Mouse (Mus musculus): Measurements from ENCODE around the gene Sufu.

Gene Sufu

DNA sequence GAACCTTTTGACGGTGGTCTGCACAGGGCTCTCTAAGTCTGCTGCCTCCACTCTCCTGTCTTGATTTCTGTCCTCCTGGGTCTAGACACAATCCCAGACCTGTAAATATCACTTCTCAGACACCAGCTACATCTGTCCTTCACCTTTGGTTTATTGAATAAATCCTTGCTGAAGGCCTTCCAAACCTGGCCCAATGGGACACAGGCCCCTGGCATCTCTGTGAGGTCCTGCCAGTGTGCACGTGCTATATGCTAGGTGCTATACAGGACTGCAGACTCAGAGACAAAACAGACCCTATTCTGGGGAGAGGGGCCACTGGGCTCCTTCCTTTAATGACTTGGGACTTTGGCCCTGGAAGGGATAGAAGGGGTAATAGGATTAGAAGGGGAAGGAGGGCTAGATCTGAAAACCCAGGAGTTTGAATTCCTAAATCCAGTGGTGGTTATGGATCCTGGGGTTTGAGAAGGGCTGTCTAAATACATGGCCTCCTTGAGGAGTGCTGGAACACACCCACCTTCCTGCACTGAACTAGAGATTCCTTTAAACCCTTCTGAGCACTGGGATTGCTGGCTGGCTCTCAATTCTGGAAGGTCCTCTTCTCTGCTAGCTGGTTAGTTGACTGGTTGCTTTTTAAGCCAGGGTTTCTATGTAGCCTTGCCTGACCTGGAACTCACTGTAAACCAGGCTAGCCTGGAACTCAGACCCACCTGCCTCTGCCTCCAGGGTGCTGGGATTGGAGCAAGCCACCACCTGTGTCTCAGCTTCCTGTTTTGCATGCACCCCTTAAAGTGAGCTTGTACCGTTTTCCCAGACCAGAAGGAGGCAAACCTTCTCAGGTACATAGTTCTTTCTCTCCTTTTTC is 120.2 kb downstream of the Sufu start:
- no peak for DNase-seq (ENCODE audit: low spot score)

DNA sequence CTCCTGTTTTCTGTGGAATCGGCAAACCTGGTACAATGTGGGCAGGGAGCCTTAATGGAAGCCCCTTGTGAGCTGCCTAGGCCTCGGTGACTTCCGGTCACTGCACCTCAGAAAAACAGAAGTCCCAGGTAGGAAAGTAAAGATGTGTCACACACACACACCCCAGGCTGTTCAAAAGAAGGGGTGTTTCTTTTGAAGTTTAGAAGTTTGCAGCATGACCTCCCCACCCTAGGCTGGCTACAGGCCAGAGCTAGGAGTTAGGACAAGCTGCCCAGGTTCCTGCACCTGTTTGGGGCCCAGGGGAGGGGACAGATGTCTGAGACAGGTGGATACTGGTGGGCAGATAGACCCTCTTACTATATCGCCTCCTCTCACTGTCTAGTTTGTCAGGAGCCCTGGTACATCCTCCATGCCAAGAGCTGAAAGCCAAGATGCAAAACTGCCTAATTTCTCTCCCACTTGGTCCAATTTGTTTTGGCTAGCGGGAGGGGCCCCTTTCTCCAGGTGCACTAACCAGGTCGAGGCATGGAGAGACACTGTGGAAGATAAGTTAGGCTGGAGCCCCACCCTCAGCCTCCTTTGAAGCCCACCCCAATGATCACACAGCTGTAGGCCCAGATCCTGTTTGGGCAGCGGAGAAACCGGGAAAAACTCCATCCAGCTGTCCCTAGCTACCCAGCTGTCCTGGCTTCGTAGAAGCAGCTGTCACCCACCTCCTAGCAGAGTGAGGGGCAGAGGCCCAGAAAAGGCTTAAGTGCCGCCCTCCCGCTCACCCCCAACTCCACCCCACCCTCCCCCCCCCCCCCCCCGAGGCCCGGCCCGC is 121.0 kb downstream of the Sufu start:
- DNase-seq (ENCODE audit: low spot score) = no peak

DNA sequence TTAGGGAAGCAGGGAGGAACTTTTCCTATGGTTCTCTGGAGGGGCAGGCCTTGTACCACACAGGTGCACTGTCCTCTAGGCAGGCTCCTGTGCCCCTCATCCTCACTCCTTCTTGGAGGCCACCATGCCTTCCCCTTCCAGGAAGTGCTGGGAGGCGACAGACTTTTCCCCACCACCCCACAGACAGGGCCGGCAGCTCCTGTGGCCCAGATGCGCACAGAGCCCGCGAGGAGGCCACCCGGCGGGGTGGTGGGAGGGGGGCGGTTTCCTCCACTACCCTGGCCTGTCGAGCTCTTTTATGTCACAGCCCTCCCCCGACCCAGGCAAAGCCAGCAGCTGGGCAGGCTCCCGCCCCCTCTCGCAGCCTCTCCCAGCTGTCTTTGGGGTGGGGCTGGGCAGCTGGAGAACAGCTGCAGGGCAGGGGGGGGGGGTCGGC is 121.7 kb downstream of the Sufu start:
- DNase-seq (ENCODE audit: low spot score) = no peak

DNA sequence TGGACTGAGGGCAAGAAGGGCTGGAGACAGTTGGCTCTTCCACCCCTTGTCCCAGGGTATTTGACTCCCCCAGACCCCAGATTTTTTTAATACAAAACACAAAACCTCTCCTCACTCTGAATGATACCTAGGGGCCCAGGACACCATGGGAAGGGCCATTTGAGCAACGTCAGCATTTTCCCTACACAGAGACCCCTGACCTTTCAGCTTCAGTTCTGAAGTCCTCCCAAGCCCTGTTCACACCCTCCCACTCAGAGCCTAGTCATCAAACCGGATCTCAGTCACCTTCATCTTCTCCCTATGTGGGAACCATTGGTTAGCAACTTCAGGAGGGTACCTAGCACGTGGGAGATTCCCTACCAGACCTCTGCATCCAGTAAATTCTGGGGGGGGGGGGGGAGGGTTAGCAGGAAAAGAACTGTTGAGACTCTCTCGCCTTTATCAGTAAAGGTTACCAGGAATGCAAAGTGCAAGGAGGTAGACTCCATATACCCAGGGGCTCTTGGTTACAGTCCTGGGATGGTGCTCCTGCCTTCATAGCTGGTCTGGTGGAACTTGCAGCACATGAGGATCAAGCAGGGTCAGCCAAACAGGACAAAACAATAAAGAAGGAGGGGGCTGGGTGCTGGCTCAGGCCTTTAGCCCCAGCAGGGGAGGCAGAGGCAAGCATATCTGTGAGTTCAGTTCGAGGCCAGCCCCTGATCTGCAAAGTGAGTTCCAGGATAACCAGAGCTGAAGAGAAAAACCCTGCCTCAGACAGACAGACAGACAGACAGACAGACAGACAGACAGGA is 122.3 kb downstream of the Sufu start:
- DNase-seq (ENCODE audit: low spot score) = no peak

DNA sequence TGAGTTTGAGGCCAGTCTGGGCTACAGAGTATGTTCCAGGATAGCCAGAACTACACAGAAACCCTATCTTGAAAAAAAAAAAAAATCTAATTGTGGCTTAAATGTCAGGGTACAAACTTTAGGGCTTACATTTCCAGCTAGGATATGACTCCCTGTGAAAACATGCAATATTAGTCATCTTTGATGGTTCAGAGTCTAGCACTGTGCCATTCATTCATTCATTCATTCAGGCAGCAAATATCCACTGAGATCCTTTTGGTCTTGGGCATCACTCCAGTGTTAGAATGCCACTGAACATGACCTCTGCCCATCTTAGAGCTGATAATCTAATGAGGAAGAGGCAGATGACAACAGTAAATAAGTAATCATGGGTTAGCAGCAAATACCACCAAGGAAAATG is 125.0 kb downstream of the Sufu start:
- DNase-seq (ENCODE audit: low spot score) = no peak

DNA sequence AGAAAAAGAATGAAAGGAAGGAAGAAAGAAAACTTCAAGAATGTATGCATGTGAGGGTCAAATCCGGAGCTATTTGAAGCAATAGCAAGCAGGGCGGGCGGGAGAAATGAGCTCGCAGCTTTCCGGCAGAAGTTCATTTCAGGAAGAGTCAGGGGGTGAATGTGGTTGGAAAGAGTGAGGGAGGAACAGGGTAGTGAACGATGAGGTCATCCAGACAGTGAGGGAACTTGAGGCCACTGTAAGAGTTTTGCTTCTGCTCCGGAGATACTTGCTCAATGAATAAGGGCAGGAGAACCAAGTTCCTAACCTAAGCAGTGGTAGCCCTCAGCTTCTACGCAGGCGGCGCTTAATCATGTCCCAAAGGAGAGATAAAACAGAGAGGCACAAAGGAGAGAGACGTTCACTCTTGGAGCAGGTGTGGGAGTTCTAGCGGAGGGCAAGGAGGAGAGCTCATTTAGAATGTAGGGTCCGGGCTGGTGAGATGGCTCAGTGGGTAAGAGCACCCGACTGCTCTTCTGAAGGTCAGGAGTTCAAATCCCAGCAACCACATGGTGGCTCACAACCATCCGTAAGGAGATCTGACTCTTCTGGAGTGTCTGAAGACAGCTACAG is 125.8 kb downstream of the Sufu start:
- DNase-seq (ENCODE audit: low spot score) = no peak

DNA sequence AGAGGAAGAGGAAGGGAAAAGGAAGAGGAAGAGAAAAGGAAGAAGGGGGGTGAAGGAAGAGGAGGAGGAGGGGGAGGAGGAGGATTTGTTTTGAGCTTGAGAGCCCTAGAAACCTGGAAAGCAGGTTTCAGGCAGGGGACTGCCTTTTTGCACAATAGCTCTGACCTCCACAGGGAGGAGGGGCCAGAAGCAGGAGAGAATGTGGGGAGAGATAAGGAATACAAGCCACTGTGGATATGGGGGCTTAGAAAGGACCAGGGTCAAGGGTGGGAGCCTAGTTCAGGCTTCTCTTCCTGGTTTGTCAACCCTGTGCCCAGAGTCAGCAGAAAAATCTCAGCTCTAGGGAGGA is 126.4 kb downstream of the Sufu start:
- no peak for DNase-seq (ENCODE audit: low spot score)

DNA sequence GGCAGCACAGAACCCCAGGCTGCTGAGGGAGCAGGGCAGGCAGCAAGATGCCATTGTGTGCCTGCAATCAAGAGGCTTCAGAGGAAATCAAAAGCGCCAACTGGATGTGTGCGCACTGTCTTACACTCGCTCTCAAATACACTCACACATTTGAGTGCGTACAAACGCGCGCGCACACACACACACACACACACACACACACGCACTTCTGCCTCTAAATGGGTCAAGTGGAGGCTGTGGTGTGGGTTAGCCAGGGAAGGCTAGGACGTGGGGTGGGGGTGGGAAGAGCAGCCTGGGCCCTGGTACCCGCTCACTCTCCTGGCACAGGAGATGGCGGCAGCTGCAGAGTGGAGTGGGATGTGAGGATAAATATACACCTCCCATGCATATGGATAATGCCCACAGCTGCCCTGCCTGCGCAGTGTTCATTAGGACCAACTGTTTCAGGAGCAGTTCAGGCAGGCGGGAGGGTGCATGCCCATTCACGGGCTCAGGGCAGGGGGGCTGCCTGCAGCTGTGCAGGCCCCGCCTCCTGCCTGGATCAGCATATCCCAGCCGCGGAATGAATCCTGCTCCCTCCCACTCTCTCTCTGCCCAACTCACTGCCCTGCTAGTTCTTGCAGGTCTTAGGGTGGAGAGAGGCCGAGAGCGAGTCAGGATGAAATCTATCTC is 126.9 kb downstream of the Sufu start:
- DNase-seq (ENCODE audit: low spot score) = no peak

DNA sequence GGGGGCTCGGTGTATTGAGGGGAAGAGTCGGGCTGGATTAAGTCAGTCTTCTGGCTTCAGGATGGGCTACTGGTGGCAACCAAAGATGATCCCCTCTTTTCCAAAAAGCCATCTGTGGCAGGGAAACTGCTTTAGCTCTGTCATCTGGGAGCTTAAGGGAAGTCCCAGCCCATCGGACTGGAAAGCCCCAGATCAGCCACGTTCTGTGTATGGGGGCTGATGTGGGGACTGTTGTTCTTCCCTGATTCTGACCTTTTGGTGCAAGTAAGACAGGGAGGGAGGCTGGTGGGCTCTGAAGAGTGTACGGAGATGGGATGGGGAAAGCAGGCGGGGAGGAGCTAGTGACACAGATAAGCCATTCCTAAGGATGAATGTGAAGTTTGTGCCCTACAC is 127.5 kb downstream of the Sufu start:
- no peak for DNase-seq (ENCODE audit: low spot score)

DNA sequence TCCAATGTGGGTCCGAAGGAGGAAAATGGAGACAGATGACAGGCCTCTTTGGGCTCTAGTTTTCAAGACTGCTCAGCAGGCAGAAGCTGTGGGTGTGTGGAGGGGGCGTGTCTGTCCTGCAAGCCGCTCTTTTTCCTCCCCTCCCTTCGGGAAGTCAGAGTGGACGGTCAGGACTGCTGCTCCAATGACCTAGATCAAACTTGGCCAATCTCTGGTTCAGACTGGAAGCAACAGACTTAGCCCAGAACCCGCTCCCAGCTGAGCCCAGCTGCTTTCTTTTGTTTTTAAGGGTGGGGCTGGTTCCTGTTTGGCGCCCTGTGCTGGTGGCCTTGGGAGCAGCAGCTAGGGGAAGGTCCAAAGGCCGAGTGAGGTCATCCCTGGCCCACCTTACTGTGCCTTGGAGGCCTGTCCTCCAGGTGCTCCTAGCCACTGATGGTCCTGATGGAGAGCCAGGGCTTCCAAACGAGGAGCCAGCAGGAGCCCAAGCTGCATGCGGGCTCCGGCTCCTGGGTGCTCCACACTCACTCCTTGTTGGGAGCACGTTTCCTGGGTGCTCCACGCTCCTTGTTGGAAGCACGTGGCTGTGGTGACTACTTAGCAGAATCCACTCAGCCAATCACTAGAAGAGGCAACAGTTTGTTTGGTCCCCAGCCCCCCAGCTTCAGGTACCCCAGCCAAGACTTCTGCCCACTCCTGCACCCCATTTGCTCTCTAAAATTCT is 128.1 kb downstream of the Sufu start:
- peak; percentile 87 for DNase-seq (ENCODE audit: low spot score)

DNA sequence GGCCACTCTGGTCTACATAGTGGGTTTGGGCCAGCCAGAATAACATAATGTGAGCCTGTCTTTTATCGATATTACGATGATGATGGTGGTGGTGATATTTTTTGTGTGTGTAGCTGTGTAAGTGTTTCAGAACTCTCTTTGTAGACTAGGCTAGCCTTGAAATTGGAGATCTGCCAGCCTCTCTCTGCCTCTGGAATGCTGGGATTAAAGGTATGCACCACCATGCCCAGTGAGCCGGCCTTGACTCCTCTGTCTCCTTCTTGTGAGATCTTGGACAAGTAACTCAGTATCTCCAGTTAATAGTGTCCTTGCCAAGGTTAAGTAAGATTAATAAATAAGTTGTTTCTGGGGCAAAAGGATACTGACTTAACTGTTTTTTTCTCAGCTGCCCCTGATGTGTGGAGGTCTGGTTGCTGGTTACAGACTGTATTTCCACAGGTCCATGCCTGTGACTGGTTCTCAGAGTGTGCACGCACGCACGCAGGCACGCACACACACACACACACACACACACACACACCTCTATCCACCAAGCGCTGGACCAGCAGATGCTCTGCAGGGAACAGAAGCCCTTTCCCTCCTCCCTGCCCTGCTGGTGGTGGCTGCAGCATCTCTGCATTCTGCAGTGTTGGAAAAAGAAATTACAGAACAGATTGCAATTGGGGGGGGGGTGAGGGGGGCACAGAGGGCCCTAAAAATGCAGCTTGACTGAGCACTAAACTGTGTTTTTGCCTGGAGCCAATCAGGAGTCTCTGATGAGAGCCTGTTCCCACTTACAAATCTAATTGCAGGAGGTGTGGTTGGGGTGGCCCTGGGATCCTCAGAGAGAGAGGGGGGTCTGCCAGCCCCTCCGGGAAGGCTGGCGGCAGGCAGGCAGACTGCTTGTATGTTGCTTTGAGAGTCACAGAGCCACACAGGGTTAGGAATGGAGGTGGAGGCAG is 129.3 kb downstream of the Sufu start:
- DNase-seq (ENCODE audit: low spot score) = no peak

DNA sequence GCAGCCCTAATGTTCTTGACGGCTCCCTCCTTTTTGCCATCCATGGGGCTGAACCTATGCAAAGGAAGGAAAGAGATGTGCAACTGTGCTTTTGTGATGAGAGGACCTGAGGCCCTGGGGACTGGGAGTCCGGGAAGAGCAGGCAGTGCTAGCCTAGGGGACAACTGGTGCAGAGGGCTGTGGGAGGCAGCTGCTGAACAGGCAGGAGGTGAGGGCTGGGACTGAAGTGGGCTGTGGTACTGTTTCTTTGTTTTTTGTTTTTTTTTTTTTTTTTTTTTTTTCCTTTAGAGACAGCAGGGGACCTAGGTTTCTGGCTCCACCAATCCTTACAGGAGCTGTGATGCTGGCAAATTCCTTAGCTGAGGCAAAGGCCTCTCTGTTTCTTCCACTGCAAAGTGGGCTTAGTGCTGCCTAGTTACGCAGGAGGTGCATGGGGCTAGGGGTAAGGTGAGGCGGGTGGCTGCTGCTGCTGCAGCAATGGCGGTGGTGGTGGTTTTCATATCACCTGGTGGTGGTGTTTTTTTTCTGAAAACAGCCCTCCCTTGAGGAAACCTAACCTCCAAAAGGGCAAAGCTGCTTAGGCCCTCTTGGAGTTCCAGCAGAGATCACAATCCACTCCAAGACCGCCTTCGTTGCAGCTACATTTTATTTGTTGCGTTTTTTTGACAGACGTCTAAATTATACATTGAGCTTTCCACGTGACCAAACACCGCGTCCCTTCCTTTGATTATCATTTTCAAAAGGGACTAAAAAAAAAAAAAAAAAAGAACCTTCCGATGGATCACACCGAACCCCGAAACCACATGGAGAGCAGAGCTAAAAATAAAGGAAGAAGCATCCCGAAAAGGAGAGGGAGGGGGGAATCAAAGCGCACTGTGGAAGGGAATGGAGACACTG is 131.2 kb downstream of the Sufu start:
- DNase-seq (ENCODE audit: low spot score) = no peak

DNA sequence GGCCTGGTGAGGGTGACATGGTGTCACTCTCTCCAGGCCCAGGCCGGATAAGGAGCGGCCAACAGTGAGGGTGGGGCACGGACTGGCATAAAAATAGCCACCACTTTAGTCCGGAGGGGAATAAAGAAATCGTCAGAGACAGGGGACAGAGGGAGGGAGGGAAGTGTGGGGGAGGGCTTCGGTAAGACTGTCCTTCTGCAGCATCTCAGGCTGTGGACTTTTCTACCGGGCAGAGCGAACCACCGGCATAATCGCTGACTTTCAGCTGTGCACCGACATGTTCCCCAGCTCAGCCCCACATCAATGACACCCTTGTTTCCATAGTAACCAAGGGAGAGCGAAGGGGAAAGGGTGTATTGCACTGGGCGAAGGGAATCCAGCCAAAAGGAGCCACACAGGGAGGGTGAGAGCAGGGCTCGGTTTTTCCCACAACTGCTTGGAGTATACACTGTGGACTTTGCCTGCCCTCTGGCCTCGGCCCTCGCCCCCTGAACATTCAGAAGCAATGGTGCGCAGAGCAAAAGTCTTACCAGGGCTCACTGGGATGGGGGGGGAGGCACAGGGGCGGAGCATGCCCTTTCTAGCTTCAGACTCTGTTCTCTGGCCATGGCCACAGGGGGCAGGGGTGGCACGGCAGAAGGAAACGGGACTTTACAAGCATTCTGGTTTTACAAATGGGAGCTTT is 132.0 kb downstream of the Sufu start:
- peak; percentile 77 for DNase-seq (ENCODE audit: low spot score)

DNA sequence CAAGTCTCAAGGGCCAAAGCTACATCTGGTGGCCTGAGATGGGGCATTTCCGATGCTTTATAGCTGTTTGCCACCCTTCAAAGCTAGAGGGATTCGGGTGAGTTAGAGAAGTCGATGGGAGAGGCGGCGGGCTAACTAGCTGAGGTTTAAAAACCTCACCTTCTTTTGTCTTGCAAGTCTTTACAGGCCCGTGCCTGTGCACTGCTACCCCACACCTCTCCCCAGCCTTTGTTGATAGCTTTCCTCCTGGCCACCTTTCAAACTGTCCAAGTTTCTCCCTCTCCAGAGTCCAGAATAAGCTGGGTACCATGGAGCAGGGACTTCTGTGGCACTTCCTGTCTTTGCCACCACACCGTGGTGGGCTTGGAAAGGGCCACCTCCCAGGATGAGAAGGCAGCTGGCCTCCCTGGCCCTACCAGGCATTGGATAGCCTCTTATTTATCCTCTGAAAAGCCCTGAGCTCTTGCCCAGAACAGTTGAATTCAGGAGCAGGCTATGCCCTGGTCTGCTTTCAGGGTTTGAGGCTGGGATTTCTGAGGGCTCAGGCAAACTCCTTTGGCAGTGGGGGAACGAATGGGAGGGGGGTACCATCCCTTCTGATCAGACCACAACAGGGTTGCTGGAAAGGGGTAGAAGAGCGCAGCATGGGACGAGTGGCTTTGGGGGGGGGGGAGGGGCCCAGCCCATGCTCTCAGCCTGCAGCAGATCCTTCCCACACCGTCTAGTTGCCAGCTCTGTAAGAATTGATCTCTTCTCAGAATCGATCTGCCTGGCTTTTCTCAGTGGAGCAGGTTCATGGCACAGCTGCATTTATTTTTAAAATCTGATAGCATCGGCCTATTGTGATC is 133.1 kb downstream of the Sufu start:
- no peak for DNase-seq (ENCODE audit: low spot score)

DNA sequence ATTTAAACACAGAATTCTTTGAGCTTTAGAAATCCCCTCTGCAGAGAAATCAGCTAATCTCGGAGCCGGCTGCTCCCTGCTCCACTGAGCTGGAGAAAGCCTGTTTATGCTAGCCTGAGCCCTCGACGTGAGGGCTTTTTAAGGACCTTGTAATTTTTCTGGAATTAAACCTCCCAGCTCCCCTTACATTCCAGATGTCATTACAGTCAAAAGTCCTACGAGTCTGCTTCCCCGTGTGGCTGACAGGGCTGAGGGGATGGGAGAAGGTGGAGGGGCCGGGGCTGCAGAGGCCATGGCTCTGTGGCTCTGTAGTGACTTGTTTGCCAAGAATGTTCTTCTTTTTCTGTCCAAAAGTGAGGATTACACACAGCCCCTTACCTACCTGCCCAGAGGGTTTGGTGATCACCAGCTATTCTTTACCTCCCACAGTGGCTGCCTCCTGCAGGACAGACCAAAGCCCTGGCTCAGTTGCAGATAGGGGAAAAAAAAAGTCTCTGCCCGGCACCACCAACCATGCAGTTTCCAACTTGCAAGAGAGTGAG is 133.8 kb downstream of the Sufu start:
- DNase-seq (ENCODE audit: low spot score) = no peak

DNA sequence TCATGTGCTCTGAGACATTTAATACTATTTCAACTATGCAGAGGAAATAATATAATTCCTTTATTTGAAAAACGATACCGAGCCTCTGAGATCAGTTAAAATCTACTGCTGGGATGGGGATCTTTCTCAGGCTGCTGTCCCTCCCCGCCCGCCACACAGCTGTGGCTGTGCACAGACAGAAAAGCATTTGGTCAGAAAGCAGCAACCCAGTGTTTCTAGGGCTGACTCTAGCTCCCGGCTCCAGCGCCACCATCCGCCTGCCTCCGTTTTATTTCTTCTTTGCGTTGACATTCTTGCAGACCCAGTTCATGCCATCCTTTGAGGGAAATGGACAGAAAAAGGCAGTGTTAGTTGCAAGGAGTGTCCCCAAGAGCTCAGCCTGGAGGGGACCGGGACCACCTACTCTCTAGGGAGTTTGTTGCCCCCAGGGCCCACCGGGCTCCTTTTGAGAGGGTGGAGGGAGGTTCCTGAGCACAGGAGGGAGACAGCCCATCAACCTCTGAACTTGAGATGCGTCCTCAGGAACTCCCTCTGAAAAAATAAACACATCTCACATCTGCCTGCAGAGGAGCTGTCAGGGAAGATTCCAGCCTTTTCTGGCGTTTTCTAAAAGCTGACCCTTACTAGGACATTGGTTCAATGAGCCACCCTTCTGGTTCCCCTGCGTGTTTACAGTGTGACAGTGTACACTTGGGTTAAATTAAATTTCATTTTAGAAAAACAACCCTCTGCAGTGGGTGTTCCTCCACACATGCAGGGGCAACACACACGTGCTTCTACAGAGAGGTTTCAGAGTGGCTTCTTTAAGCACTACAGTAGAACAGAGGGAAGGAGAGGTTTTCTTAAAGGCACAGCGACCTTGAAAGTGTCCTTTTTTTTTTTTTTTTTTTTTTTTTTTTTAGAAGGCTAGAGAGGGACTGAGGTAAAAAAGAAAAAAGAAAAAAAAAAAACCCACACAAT is 134.7 kb downstream of the Sufu start:
- DNase-seq (ENCODE audit: low spot score) = no peak

Data from lung, postnatal 25 days (tissue).